Mouse (Mus musculus) stomach, postnatal 0 days (tissue): ENCODE measurements around the gene H3f3a. TPM values are rescaled to one million over a fixed set of nuclear protein-coding genes. Genes with fewer than 3 reads are reported as not detected.

Experiments used
- ATAC-seq: fragments of 200-750 bp; cut with Nextera tagmentation; 2 replicates; pipeline ENCODE4 v1.8.0; 2017; ENCODE audit not compliant: low FRiP score, low TSS enrichment
- DNase-seq: peaks from one replicate; pipeline ENCODE4 v3.0.0-alpha.2; 2016; ENCODE audit warnings: low spot score
- H3K27ac ChIP-seq: fragments of 300-500 bp; sonication (generic); replicated peaks from 2 replicates; pipeline ENCODE4 v1.5.1; 2014; ENCODE audit warnings: mild to moderate bottlenecking, control low read depth
- H3K27me3 ChIP-seq: fragments of 300-500 bp; sonication (generic); 2 replicates; pipeline ENCODE4 v1.6.1; 2014; ENCODE audit warnings: low read length; ENCODE audit not compliant: control insufficient read depth, insufficient read depth
- H3K36me3 ChIP-seq: fragments of 300-500 bp; sonication (generic); 2 replicates; pipeline ENCODE4 v1.6.1; 2014; ENCODE audit warnings: low read length, mixed read lengths; ENCODE audit not compliant: control insufficient read depth, insufficient read depth
- H3K4me1 ChIP-seq: fragments of 300-500 bp; sonication (generic); replicated peaks from 2 replicates; pipeline ENCODE4 v1.6.1; 2014; ENCODE audit warnings: antibody characterized with exemption; ENCODE audit not compliant: control insufficient read depth, insufficient read depth
- H3K4me2 ChIP-seq: fragments of 300-500 bp; sonication (generic); replicated peaks from 2 replicates; pipeline ENCODE4 v1.6.1; 2014; ENCODE audit warnings: low read depth, mild to moderate bottlenecking, control low read depth, moderate library complexity
- H3K4me3 ChIP-seq: fragments of 300-500 bp; sonication (generic); 2 replicates; pipeline ENCODE4 v1.5.1; 2014; ENCODE audit warnings: low read depth, low read length, control low read depth
- H3K9ac ChIP-seq: fragments of 300-500 bp; sonication (generic); 2 replicates; pipeline ENCODE4 v1.6.1; 2014; ENCODE audit warnings: mild to moderate bottlenecking, low read length, control low read depth, mixed read lengths
- H3K9me3 ChIP-seq: fragments of 300-500 bp; sonication (generic); 2 replicates; pipeline ENCODE4 v1.6.1; 2016; ENCODE audit warnings: low read length; ENCODE audit not compliant: control insufficient read depth
- CTCF ChIP-seq: IDR thresholded peaks from 2 replicates; pipeline ENCODE4 v1.5.1; 2016; ENCODE audit warnings: antibody characterized with exemption, low read depth, mild to moderate bottlenecking, moderate library complexity
- EP300 ChIP-seq: optimal IDR thresholded peaks from 2 replicates; pipeline ENCODE3; 2016; ENCODE audit warnings: antibody characterized with exemption
- WGBS: fragments of 180-500 bp; shearing (Covaris S2); extraction: QIAGEN DNeasy Blood & Tissue Kit; methylation state at CpG from one replicate; pipeline ENCODE4 v1.1.7; 2014; 5-methylcytosine and 5-hydroxymethylcytosine counted together
- polyA plus RNA-seq: library from polyadenylated mRNA; unstranded; fragments of >200 nt; fragmentation: Nextera tagmentation; extraction: Ambion mirVana; gene quantifications from 2 replicates; pipeline ENCODE4 v1.2.1, GENCODE M21; 2015

The H3f3a gene
- polyA plus RNA-seq, 1 experiment from 2014 or later: 1,633 TPM

- Histone ChIP-seq H3K4me2 (no peak overlapping the region), H3K36me3 (no peaks in the 10 kb centered on the region), H3K27ac (no peak overlapping the region), H3K4me3 (no peak overlapping the region), H3K9ac (no peak overlapping the region), H3K27me3 (no peaks in the 10 kb centered on the region), H3K4me1 (0 out of 2 replicates have a peak, but pooled peaks cover 4% of the 10 kb centered on the region), H3K9me3 (no peaks in the 10 kb centered on the region)
- TF ChIP-seq EP300: no peak
- no peak for TF ChIP-seq CTCF
- DNase-seq (no peak), ATAC-seq (no peak)
- WGBS: 81% methylated on average over 4 of the region's 4 CpGs
These were observed 12.9 kb upstream of the H3f3a start for GRCm38 (mm10) chr1:180826634-180827033.

GRCm38 (mm10) chr1:180824721-180825120, 11.0 kb upstream of the H3f3a start:
- ATAC-seq: no peak
- Histone ChIP-seq H3K4me3 (no peak overlapping the region), H3K9ac (no peak overlapping the region), H3K4me2 (no peak overlapping the region), H3K36me3 (no peaks in the 10 kb centered on the region), H3K4me1 (no peaks in the 10 kb centered on the region), H3K27ac (no peak overlapping the region), H3K9me3 (no peaks in the 10 kb centered on the region), H3K27me3 (no peaks in the 10 kb centered on the region)
- WGBS: 67% methylated on average over 3 of the region's 3 CpGs
- TF ChIP-seq EP300 (no peak), CTCF (no peak)
- DNase-seq: no peak

GRCm38 (mm10) chr1:180823716-180824115, 10.0 kb upstream of the H3f3a start:
- TF ChIP-seq CTCF (no peak), EP300 (no peak)
- Histone ChIP-seq H3K4me2 (no peak overlapping the region), H3K36me3 (no peaks in the 10 kb centered on the region), H3K9me3 (no peaks in the 10 kb centered on the region), H3K9ac (no peak overlapping the region), H3K27me3 (no peaks in the 10 kb centered on the region), H3K4me3 (no peak overlapping the region), H3K4me1 (no peaks in the 10 kb centered on the region), H3K27ac (no peak overlapping the region)
- DNase-seq: no peak
- no peak for ATAC-seq
- WGBS: 70% methylated on average over 3 of the region's 3 CpGs

- TF ChIP-seq CTCF (no peak), EP300 (no peak)
- WGBS: 86% methylated on average over 5 of the region's 5 CpGs
- no peaks in the 10 kb centered on the region for H3K9me3 ChIP-seq
- no peak overlapping the region for H3K4me2 ChIP-seq
- no peaks in the 10 kb centered on the region for H3K4me1 ChIP-seq
- ATAC-seq: no peak
- no peak overlapping the region for H3K27ac ChIP-seq
- H3K4me3 ChIP-seq: no peak overlapping the region
- no peaks in the 10 kb centered on the region for H3K36me3 ChIP-seq
- no peaks in the 10 kb centered on the region for H3K27me3 ChIP-seq
- no peak for DNase-seq
- no peak overlapping the region for H3K9ac ChIP-seq
These were observed 8.5 kb upstream of the H3f3a start for GRCm38 (mm10) chr1:180822276-180822675.

GRCm38 (mm10) chr1:180821101-180821500, 7.4 kb upstream of the H3f3a start:
- TF ChIP-seq CTCF (no peak), EP300 (no peak)
- no peak overlapping the region for H3K4me3 ChIP-seq
- DNase-seq: no peak
- H3K9me3 ChIP-seq: no peaks in the 10 kb centered on the region
- no peak overlapping the region for H3K27ac ChIP-seq
- no peaks in the 10 kb centered on the region for H3K27me3 ChIP-seq
- no peak overlapping the region for H3K9ac ChIP-seq
- WGBS: 83% methylated on average over 6 of the region's 6 CpGs
- H3K36me3 ChIP-seq: no peaks in the 10 kb centered on the region
- no peaks in the 10 kb centered on the region for H3K4me1 ChIP-seq
- no peak for ATAC-seq
- no peak overlapping the region for H3K4me2 ChIP-seq

GRCm38 (mm10) chr1:180818000-180818399, 4.3 kb upstream of the H3f3a start:
- H3K36me3 ChIP-seq: no peaks in the 10 kb centered on the region
- no peak overlapping the region for H3K27ac ChIP-seq
- WGBS: 79% methylated on average over 2 of the region's 2 CpGs
- no peak for ATAC-seq
- H3K4me1 ChIP-seq: no peaks in the 10 kb centered on the region
- no peak for TF ChIP-seq EP300
- TF ChIP-seq CTCF: no peak
- H3K9ac ChIP-seq: no peak overlapping the region
- no peaks in the 10 kb centered on the region for H3K27me3 ChIP-seq
- H3K4me3 ChIP-seq: no peak overlapping the region
- no peak for DNase-seq
- H3K9me3 ChIP-seq: no peaks in the 10 kb centered on the region
- H3K4me2 ChIP-seq: no peak overlapping the region
